Mouse (Mus musculus) myocyte (in vitro differentiated cells): ENCODE measurements around the gene Slc13a4. TPM values are rescaled to one million over a fixed set of nuclear protein-coding genes. Genes with fewer than 3 reads are reported as not detected.

Source experiments
- H3K27me3 ChIP-seq: one replicate; pipeline ENCODE4 v1.6.1; 2011; ENCODE audit not compliant: control insufficient read depth, insufficient read depth, insufficient read length
- H3K36me3 ChIP-seq: one replicate; pipeline ENCODE4 v1.6.1; 2011; ENCODE audit not compliant: control insufficient read depth, insufficient read depth
- H3K4me2 ChIP-seq: one replicate; pipeline ENCODE4 v1.6.1; 2011; ENCODE audit warnings: low read depth, control low read depth
- H3K4me3 ChIP-seq: one replicate; pipeline ENCODE4 v1.5.1; 2011; ENCODE audit warnings: mild to moderate bottlenecking, control low read depth, moderate library complexity
- H3K79me2 ChIP-seq: one replicate; pipeline ENCODE4 v1.6.1; 2011; ENCODE audit not compliant: control insufficient read depth, insufficient read depth
- H3ac ChIP-seq: one replicate; pipeline ENCODE4 v1.6.1; 2011; ENCODE audit not compliant: control insufficient read depth, insufficient read length
- CEBPB ChIP-seq: IDR thresholded peaks from 2 replicates; pipeline ENCODE4 v1.6.1; 2011; ENCODE audit warnings: mild to moderate bottlenecking, moderate library complexity; ENCODE audit not compliant: poor library complexity, insufficient read depth, severe bottlenecking
- E2F4 ChIP-seq: IDR thresholded peaks from one replicate; pipeline ENCODE4 v1.6.1; 2011; ENCODE audit warnings: mild to moderate bottlenecking, control low read depth, moderate library complexity; ENCODE audit not compliant: insufficient read depth
- MAX ChIP-seq: IDR thresholded peaks from one replicate; pipeline ENCODE4 v1.6.1; 2011; ENCODE audit warnings: low read depth, mild to moderate bottlenecking, control low read depth
- MYOD1 ChIP-seq, 3 experiments: IDR thresholded peaks; one replicate each; pipeline ENCODE4 v1.6.1; 2011; ENCODE audit warnings: control low read depth in 2 of 3, low read depth in 2 of 3, mild to moderate bottlenecking in 2 of 3, moderate library complexity in 1 of 3; ENCODE audit not compliant: insufficient read length in 2 of 3, control insufficient read depth in 1 of 3
- MYOG ChIP-seq, 3 experiments: IDR thresholded peaks; one replicate each; pipeline ENCODE4 v1.6.1; 2011; ENCODE audit warnings: control low read depth in 2 of 3, low read depth in 2 of 3, mild to moderate bottlenecking in 2 of 3; ENCODE audit not compliant: insufficient read length in 2 of 3, control insufficient read depth in 1 of 3, insufficient read depth in 1 of 3
- POLR2A ChIP-seq: IDR thresholded peaks from one replicate; pipeline ENCODE4 v1.6.1; 2011; ENCODE audit warnings: low read depth, mild to moderate bottlenecking, control low read depth, moderate library complexity; ENCODE audit not compliant: insufficient read length
- POLR2AphosphoS2 ChIP-seq: IDR thresholded peaks from one replicate; pipeline ENCODE4 v1.6.1; 2011; ENCODE audit warnings: low read depth, control low read depth; ENCODE audit not compliant: insufficient read length
- REST ChIP-seq: IDR thresholded peaks from one replicate; pipeline ENCODE4 v1.6.1; 2011; ENCODE audit warnings: mild to moderate bottlenecking, control low read depth, moderate library complexity; ENCODE audit not compliant: insufficient read depth, insufficient read length
- SRF ChIP-seq: IDR thresholded peaks from one replicate; pipeline ENCODE4 v1.6.1; 2011; ENCODE audit warnings: low read depth; ENCODE audit not compliant: control insufficient read depth, insufficient read length
- TCF12 ChIP-seq: IDR thresholded peaks from one replicate; pipeline ENCODE4 v1.6.1; 2011; ENCODE audit warnings: mild to moderate bottlenecking, control low read depth; ENCODE audit not compliant: poor library complexity, insufficient read depth, severe bottlenecking
- TCF3 ChIP-seq: IDR thresholded peaks from one replicate; pipeline ENCODE4 v1.6.1; 2011; ENCODE audit warnings: low read depth, control low read depth; ENCODE audit not compliant: insufficient read length
- USF1 ChIP-seq: IDR thresholded peaks from one replicate; pipeline ENCODE4 v1.6.1; 2011; ENCODE audit warnings: low read depth, mild to moderate bottlenecking, control low read depth, moderate library complexity
- polyA plus RNA-seq: library from polyadenylated mRNA; unstranded; fragments of >200 nt; fragmentation: generic; extraction: Trizol; gene quantifications from one replicate; pipeline ENCODE4 v1.2.1, GENCODE M21; 2012; ENCODE audit warnings: missing spikeins

Slc13a4 gene
- polyA plus RNA-seq, 1 experiment = 0.04 TPM

DNA sequence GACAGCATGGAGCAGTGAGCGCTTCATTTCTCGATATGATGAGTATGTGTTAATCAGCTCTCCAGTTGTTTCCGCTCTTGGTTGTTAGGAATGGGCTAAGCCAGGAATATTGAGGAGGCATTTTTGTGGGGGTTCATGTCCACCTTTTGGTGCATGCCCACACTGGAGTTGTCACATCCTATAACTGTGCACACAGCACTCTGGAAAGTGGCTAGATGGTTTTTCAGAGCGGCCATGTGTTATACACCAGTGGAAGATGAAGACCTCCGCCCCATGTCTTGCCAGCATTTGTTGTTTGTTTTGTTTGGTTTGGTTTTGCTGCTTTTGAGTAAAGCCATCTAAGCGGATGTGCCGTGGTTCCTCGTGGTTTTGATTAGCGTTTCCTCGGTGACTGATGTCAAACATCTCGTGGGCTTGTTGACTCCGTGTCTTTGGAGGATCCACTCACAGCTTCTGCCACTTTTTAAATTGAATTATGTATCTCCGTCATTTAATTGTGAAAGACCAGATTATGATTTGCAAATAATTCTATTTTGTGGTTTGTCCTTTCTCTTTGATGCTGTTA, 50.2 kb downstream of the Slc13a4 start:
- no peak for TF ChIP-seq E2F4
- no peak for TF ChIP-seq POLR2A
- no peak for TF ChIP-seq TCF12
- no peak for TF ChIP-seq REST
- no peak for TF ChIP-seq USF1
- no peak for TF ChIP-seq POLR2AphosphoS2
- TF ChIP-seq SRF = no peak
- no peak for TF ChIP-seq MYOG (IDR thresholded peaks at IDR 0.05; ENCODE audit: control insufficient read depth in 1 of 3, insufficient read depth in 1 of 3, insufficient read length in 2 of 3, low read depth in 2 of 3)
- TF ChIP-seq MAX = no peak
- TF ChIP-seq TCF3 = no peak
- no peak for TF ChIP-seq CEBPB
- no peak for TF ChIP-seq MYOD1 (IDR thresholded peaks at IDR 0.05; ENCODE audit: control insufficient read depth in 1 of 3, insufficient read length in 2 of 3, low read depth in 2 of 3)
- Histone ChIP-seq H3K79me2 (peaks cover 69% of the 10 kb centered on the region), H3K36me3 (peaks cover 7% of the 10 kb centered on the region), H3K4me2 (peak overlapping the region; percentile 55), H3ac (no peak overlapping the region), H3K27me3 (no peaks in the 10 kb centered on the region), H3K4me3 (no peak overlapping the region)

DNA sequence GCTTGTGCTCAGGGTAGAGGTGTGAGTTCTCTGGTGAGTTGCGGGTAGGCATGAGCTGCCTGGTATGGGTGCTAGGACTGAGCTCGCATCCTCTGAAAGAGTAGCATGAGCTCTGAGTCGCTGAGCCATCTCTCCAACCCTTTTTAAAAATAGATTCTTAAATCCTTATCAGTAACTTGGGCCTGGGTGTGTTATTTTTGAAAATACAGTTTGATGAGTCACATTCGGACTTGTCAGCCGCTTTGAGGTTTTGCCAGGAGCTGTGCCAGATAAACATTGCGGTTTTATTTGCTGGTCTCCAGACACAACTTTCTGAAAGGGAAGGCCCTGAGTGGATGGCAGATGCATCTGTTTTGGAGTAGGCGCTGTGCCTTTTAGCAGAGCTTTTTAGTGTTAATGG, 51.2 kb downstream of the Slc13a4 start:
- Histone ChIP-seq H3K79me2 (peaks cover 69% of the 10 kb centered on the region), H3ac (no peak overlapping the region), H3K27me3 (no peaks in the 10 kb centered on the region), H3K36me3 (no peaks in the 10 kb centered on the region), H3K4me2 (peak overlapping the region; percentile 67), H3K4me3 (no peak overlapping the region)
- TF ChIP-seq MYOD1 (IDR thresholded peaks at IDR 0.05; ENCODE audit: control insufficient read depth in 1 of 3, insufficient read length in 2 of 3, low read depth in 2 of 3) (peak in 1 of 3 experiments; percentile 29), MYOG (IDR thresholded peaks at IDR 0.05; ENCODE audit: control insufficient read depth in 1 of 3, insufficient read depth in 1 of 3, insufficient read length in 2 of 3, low read depth in 2 of 3) (peak in 1 of 3 experiments; percentile 5), CEBPB (peak; percentile 11; the same call in 1 of the 2 replicates), POLR2A (no peak), SRF (no peak)

DNA sequence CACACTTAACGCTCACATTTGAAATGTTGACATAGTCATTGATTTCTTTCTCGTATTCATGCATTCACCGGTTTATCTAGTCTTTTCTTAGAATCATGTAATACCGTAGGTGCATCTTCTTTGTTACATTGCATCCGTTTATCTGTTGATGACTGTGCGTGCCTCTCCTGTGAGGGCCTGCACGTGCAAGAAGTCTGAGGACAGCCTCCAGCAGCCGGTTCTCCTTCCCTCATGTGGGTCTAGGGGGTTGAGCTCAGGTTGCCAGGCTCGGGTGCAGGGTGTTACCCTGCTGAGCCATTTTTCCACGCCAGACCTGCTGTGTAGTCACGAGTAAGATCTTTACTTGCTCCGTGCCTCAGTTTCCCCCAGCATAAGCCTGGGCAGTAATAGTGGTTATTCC, 52.9 kb downstream of the Slc13a4 start:
- H3K36me3 ChIP-seq = no peaks in the 10 kb centered on the region
- TF ChIP-seq MAX = no peak
- no peak for TF ChIP-seq MYOG (IDR thresholded peaks at IDR 0.05; ENCODE audit: control insufficient read depth in 1 of 3, insufficient read depth in 1 of 3, insufficient read length in 2 of 3, low read depth in 2 of 3)
- TF ChIP-seq CEBPB = no peak
- TF ChIP-seq POLR2A = no peak
- TF ChIP-seq POLR2AphosphoS2 = no peak
- TF ChIP-seq E2F4 = no peak
- no peak for TF ChIP-seq REST
- TF ChIP-seq SRF = no peak
- TF ChIP-seq TCF3 = no peak
- no peak for TF ChIP-seq USF1
- no peak for TF ChIP-seq MYOD1 (IDR thresholded peaks at IDR 0.05; ENCODE audit: control insufficient read depth in 1 of 3, insufficient read length in 2 of 3, low read depth in 2 of 3)
- TF ChIP-seq TCF12 = no peak
- peaks cover 63% of the 10 kb centered on the region for H3K79me2 ChIP-seq
- no peak overlapping the region for H3K4me3 ChIP-seq
- H3K27me3 ChIP-seq = no peaks in the 10 kb centered on the region
- peak overlapping the region; percentile 96 for H3K4me2 ChIP-seq
- H3ac ChIP-seq = no peak overlapping the region

DNA sequence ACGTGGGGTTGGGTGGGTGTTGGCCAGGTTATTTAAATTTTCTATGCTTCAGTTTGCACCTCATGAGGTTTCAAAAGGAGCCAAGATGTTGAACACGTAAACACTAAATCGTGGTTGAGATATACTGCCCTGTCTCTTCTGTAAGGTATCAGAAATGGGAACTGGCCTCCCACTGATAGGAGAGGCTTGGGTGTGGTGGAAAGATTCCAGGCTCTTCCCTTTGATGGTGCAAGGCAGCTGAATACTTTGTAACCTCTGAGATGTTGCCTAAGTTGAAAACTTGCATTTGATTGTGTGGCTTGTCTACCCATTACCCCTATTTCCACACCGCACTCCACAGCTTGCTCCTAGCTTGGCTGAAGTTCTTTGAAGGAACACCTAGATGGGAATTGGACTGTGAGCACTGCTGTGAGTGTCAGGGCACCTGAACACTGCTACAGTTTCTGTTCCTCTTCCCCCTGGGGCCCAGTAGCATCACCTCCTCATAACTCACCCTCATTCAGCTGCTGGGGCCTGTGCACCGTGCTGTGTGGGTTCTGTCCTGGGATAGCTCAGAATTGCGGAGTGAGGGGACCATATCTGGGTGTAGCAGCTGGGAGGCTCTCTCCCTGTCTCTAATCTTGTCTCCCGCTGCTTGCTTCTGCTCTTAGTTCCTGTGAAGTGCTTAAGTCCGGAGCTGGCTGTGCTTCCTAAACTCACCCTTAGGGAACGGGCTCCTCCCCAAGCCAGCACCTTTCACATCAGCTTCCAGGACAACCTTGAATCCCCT, 53.6 kb downstream of the Slc13a4 start:
- peak overlapping the region; percentile 38 for H3K4me3 ChIP-seq

More for the DNA sequence above, 53.6 kb downstream of the Slc13a4 start:
- no peak for TF ChIP-seq POLR2AphosphoS2
- no peak for TF ChIP-seq E2F4
- TF ChIP-seq POLR2A = no peak
- no peak for TF ChIP-seq USF1
- TF ChIP-seq MYOG (IDR thresholded peaks at IDR 0.05; ENCODE audit: control insufficient read depth in 1 of 3, insufficient read depth in 1 of 3, insufficient read length in 2 of 3, low read depth in 2 of 3) = no peak
- TF ChIP-seq CEBPB = no peak
- no peak for TF ChIP-seq TCF3
- TF ChIP-seq MAX = no peak
- H3K4me2 ChIP-seq = peak overlapping the region; percentile 96
- no peak overlapping the region for H3ac ChIP-seq
- no peaks in the 10 kb centered on the region for H3K36me3 ChIP-seq
- H3K79me2 ChIP-seq = peaks cover 56% of the 10 kb centered on the region
- no peaks in the 10 kb centered on the region for H3K27me3 ChIP-seq
